Mouse (Mus musculus): ENCODE measurements around the gene Exo5.

DNA sequence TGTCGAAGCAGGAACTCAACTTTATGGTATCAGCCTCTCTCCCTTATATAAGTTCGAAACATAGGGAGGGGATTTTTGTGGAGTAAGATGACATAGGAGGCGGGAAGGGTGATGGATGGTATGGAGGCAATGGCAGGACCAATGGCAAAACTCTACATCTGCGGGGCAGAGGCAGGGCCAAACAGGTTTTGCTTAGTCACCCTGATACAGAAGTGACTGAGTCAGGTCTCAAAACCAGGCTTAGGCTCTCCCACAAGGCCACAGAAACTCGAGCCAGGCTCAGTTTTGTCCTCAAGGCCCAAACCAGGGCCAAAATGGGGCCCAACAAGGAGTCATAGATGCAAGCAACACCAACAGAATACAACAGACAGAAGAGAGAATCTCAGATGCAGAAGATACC lies 19.2 kb downstream of the Exo5 start:
- TF ChIP-seq CTCF (IDR thresholded peaks at IDR 0.05; ENCODE audit: control insufficient read depth, insufficient read depth, insufficient replicate concordance, low read depth, low read length) (no peak), POLR2A (IDR thresholded peaks at IDR 0.05; ENCODE audit: control insufficient read depth, low read depth, low read length) (no peak)
